Comparison of ENCODE assay signal across 12 mouse cellular contexts in genomic region chr8:70469295-70469916, GRCm38 (mm10). TPM values are rescaled to one million over a fixed set of nuclear protein-coding genes. Genes with fewer than 3 reads are reported as not detected.
DNase-seq lines count a peak whose midpoint lies in the region; ATAC-seq and TF ChIP-seq lines count a peak whose summit lies in the region.
"Had no signal": no experiment of that assay in that cellular context is flagged by ENCODE, and none has a peak within 500 bp of the region (broad histone marks: within the 10 kb centered on the region; RNA-seq: fewer than 3 reads in every experiment).

No protein-coding gene starts in this region.

- H3K27me3 ChIP-seq in liver, adult 2 months (ENCODE audit: control insufficient read depth, insufficient read depth, low read length): no peaks in the 10 kb centered on the region
- H3K27me3 ChIP-seq in embryonic facial prominence, embryonic 10.5 days (replicated peaks; ENCODE audit: low read depth, poor library complexity, severe bottlenecking): no peaks in the 10 kb centered on the region
- no peaks in the 10 kb centered on the region for H3K27me3 ChIP-seq in hindbrain, embryonic 15.5 days
- H3K27me3 ChIP-seq in midbrain, embryonic 15.5 days (replicated peaks): no peaks in the 10 kb centered on the region
- H3K27me3 ChIP-seq: Patski had no signal

- peak; percentile 42 for DNase-seq in liver, adult 2 months (ENCODE audit: extremely low read depth, low read depth, low spot score)
- DNase-seq in liver: no peak
- DNase-seq in embryonic facial prominence, embryonic 10.5 days (ENCODE audit: low spot score): no peak
- no peak for DNase-seq in frontal cortex, postnatal 14 days (ENCODE audit: low spot score in 2 of 2)
- DNase-seq in adrenal gland, postnatal 25 days: no peak
- no peak for DNase-seq in cerebellum, adult 18-20 months
- DNase-seq: kidney, adult 18-20 months; thymus, postnatal 4 days had no signal

- H3K4me2 ChIP-seq in hindbrain, embryonic 15.5 days: no peak overlapping the region
- H3K4me2 ChIP-seq in midbrain, embryonic 15.5 days: no peak overlapping the region

- H3K4me3 ChIP-seq in liver, adult 2 months (ENCODE audit: insufficient read depth, low read depth, low read length): no peak overlapping the region
- no peak overlapping the region for H3K4me3 ChIP-seq in embryonic facial prominence, embryonic 10.5 days
- no peak overlapping the region for H3K4me3 ChIP-seq in hindbrain, embryonic 15.5 days
- H3K4me3 ChIP-seq in midbrain, embryonic 15.5 days: no peak overlapping the region
- H3K4me3 ChIP-seq: limb, embryonic 10.5 days had no signal

- 0 out of 2 replicates have a peak overlapping the region, but pooled peaks have one; percentile 15 for H3K27ac ChIP-seq in liver, adult 2 months (replicated peaks; ENCODE audit: insufficient read depth, low read depth, low read length)
- H3K27ac ChIP-seq in embryonic facial prominence, embryonic 10.5 days (replicated peaks): peak overlapping the region; percentile 31; the same call in 1 of the 2 replicates
- H3K27ac ChIP-seq in hindbrain, embryonic 15.5 days (replicated peaks): peak overlapping the region; percentile 33; the same call in 1 of the 2 replicates
- no peak overlapping the region for H3K27ac ChIP-seq in midbrain, embryonic 15.5 days
- H3K27ac ChIP-seq: limb, embryonic 10.5 days had no signal

- ATAC-seq in hindbrain, embryonic 15.5 days (ENCODE audit: low FRiP score, low read depth): peak; percentile 46; the same call in 1 of the 2 replicates
- ATAC-seq in midbrain, embryonic 15.5 days (replicated peaks): 0 out of 2 replicates have a peak, but pooled peaks have one; percentile 35
- ATAC-seq: Patski had no signal

- WGBS in liver, adult 2 months: 23% methylated on average over 10 of the region's 10 CpGs
- WGBS in embryonic facial prominence, embryonic 10.5 days: 67% methylated on average over 10 of the region's 10 CpGs
- WGBS in hindbrain, embryonic 15.5 days: 29% methylated on average over 10 of the region's 10 CpGs
- WGBS in midbrain, embryonic 15.5 days: 47% methylated on average over 10 of the region's 10 CpGs

- H3K79me2 ChIP-seq in liver, adult 2 months (ENCODE audit: control insufficient read depth, insufficient read depth, low read length): peaks cover 4% of the 10 kb centered on the region; the same call in 1 of the 2 replicates

- no peak for TF ChIP-seq POLR2A in liver, adult 2 months (IDR thresholded peaks at IDR 0.05; ENCODE audit: extremely low read depth, insufficient read depth, low read length)

- peaks cover 21% of the 10 kb centered on the region for H3K4me1 ChIP-seq in liver, adult 2 months (ENCODE audit: control insufficient read depth, insufficient read depth, low read length)
- peaks cover 35% of the 10 kb centered on the region for H3K4me1 ChIP-seq in embryonic facial prominence, embryonic 10.5 days
- peaks cover 17% of the 10 kb centered on the region for H3K4me1 ChIP-seq in hindbrain, embryonic 15.5 days (replicated peaks)
- H3K4me1 ChIP-seq in midbrain, embryonic 15.5 days: peaks cover 7% of the 10 kb centered on the region; the same call in 1 of the 2 replicates

- no peaks in the 10 kb centered on the region for H3K36me3 ChIP-seq in liver, adult 2 months (ENCODE audit: control insufficient read depth, insufficient read depth, low read length)
- peaks cover 30% of the 10 kb centered on the region for H3K36me3 ChIP-seq in embryonic facial prominence, embryonic 10.5 days (replicated peaks)
- H3K36me3 ChIP-seq in hindbrain, embryonic 15.5 days: no peaks in the 10 kb centered on the region
- H3K36me3 ChIP-seq in midbrain, embryonic 15.5 days (replicated peaks): no peaks in the 10 kb centered on the region

- no peaks in the 10 kb centered on the region for H3K9me3 ChIP-seq in embryonic facial prominence, embryonic 10.5 days
- H3K9me3 ChIP-seq in hindbrain, embryonic 15.5 days: no peaks in the 10 kb centered on the region
- no peaks in the 10 kb centered on the region for H3K9me3 ChIP-seq in midbrain, embryonic 15.5 days
- H3K9me3 ChIP-seq: limb, embryonic 10.5 days had no signal

- no peak overlapping the region for H3K9ac ChIP-seq in liver, adult 2 months (ENCODE audit: low read depth, low read length)
- no peak overlapping the region for H3K9ac ChIP-seq in hindbrain, embryonic 15.5 days
- no peak overlapping the region for H3K9ac ChIP-seq in midbrain, embryonic 15.5 days

- no peak for TF ChIP-seq CTCF in liver, adult 2 months (IDR thresholded peaks at IDR 0.05; ENCODE audit: low read depth, low read length)

RNA-seq across cellular contexts. Expression of gene Klhl26, which starts 7.4 kb away (rescaled TPM):
- 3.5 and 4.5 TPM in 2 replicates for total RNA-seq in liver, adult 2 months (2014; rRNA removed)
- polyA plus RNA-seq in liver, adult 2 months (2012; rRNA removed): 13.7 and 15.3 TPM in 2 replicates
- 22.4 and 24.1 TPM in 2 replicates for polyA plus RNA-seq in embryonic facial prominence, embryonic 10.5 days (2016; fragmentation: Nextera tagmentation; extraction: Ambion mirVana)
- 29.5 and 33.6 TPM in 2 replicates for polyA plus RNA-seq in hindbrain, embryonic 15.5 days (2015; fragmentation: Nextera tagmentation; extraction: Ambion mirVana)
- polyA plus RNA-seq in midbrain, embryonic 15.5 days (2015; fragmentation: Nextera tagmentation; extraction: Ambion mirVana): 31.0 and 31.4 TPM in 2 replicates
- 22.3 and 24.9 TPM in 2 replicates for total RNA-seq in adrenal gland, postnatal 25 days (2021)

RNA-seq across cellular contexts. Expression of gene Tmem59l, which starts 17.8 kb away (rescaled TPM):
- total RNA-seq in liver, adult 2 months (2014; rRNA removed): 0.34 TPM in 1 of 2 replicates, not detected in the other
- polyA plus RNA-seq in liver, adult 2 months (2012; rRNA removed): 0.10 TPM in 1 of 2 replicates, not detected in the other
- 28.3 and 29.4 TPM in 2 replicates for polyA plus RNA-seq in embryonic facial prominence, embryonic 10.5 days (2016; fragmentation: Nextera tagmentation; extraction: Ambion mirVana)
- polyA plus RNA-seq in hindbrain, embryonic 15.5 days (2015; fragmentation: Nextera tagmentation; extraction: Ambion mirVana): 133 and 145 TPM in 2 replicates
- polyA plus RNA-seq in midbrain, embryonic 15.5 days (2015; fragmentation: Nextera tagmentation; extraction: Ambion mirVana): 123 and 141 TPM in 2 replicates
- total RNA-seq in adrenal gland, postnatal 25 days (2021): 10.1 and 10.2 TPM in 2 replicates

RNA-seq across cellular contexts. Expression of gene Crlf1, which starts 23.6 kb away (rescaled TPM):
- total RNA-seq in liver, adult 2 months (2014; rRNA removed): not detected in 2 replicates
- not detected in 2 replicates for polyA plus RNA-seq in liver, adult 2 months (2012; rRNA removed)
- polyA plus RNA-seq in embryonic facial prominence, embryonic 10.5 days (2016; fragmentation: Nextera tagmentation; extraction: Ambion mirVana): 103 and 116 TPM in 2 replicates
- polyA plus RNA-seq in hindbrain, embryonic 15.5 days (2015; fragmentation: Nextera tagmentation; extraction: Ambion mirVana): 7.0 and 8.6 TPM in 2 replicates
- 2.4 and 2.9 TPM in 2 replicates for polyA plus RNA-seq in midbrain, embryonic 15.5 days (2015; fragmentation: Nextera tagmentation; extraction: Ambion mirVana)
- total RNA-seq in adrenal gland, postnatal 25 days (2021): 0.18 TPM in 1 of 2 replicates, not detected in the other

RNA-seq across cellular contexts. Expression of gene Crtc1, which starts 30.0 kb away (rescaled TPM):
- 1.2 and 1.9 TPM in 2 replicates for total RNA-seq in liver, adult 2 months (2014; rRNA removed)
- polyA plus RNA-seq in liver, adult 2 months (2012; rRNA removed): 6.9 and 8.2 TPM in 2 replicates
- 17.3 and 20.6 TPM in 2 replicates for polyA plus RNA-seq in embryonic facial prominence, embryonic 10.5 days (2016; fragmentation: Nextera tagmentation; extraction: Ambion mirVana)
- 46.1 and 57.4 TPM in 2 replicates for polyA plus RNA-seq in hindbrain, embryonic 15.5 days (2015; fragmentation: Nextera tagmentation; extraction: Ambion mirVana)
- polyA plus RNA-seq in midbrain, embryonic 15.5 days (2015; fragmentation: Nextera tagmentation; extraction: Ambion mirVana): 57.2 and 58.7 TPM in 2 replicates
- total RNA-seq in adrenal gland, postnatal 25 days (2021): 23.9 and 28.8 TPM in 2 replicates

RNA-seq across cellular contexts. Expression of gene Rex1bd, which starts 37.1 kb away (rescaled TPM):
- 60.8 and 75.2 TPM in 2 replicates for total RNA-seq in liver, adult 2 months (2014; rRNA removed)
- polyA plus RNA-seq in liver, adult 2 months (2012; rRNA removed): 141 and 152 TPM in 2 replicates
- 118 and 138 TPM in 2 replicates for polyA plus RNA-seq in embryonic facial prominence, embryonic 10.5 days (2016; fragmentation: Nextera tagmentation; extraction: Ambion mirVana)
- polyA plus RNA-seq in hindbrain, embryonic 15.5 days (2015; fragmentation: Nextera tagmentation; extraction: Ambion mirVana): 161 and 177 TPM in 2 replicates
- 164 and 169 TPM in 2 replicates for polyA plus RNA-seq in midbrain, embryonic 15.5 days (2015; fragmentation: Nextera tagmentation; extraction: Ambion mirVana)
- 141 and 158 TPM in 2 replicates for total RNA-seq in adrenal gland, postnatal 25 days (2021)

Comparison
In these comparisons a context has a peak if more than half of its experiments do, and no peak if none do; other contexts are left out.
1. RNA of gene Tmem59l, which starts 17.8 kb away (polyA plus RNA-seq): 133 to 145 TPM in hindbrain, embryonic 15.5 days, 123 to 141 TPM in midbrain, embryonic 15.5 days and 28.3 to 29.4 TPM in embryonic facial prominence, embryonic 10.5 days; 0.10 TPM in liver, adult 2 months; every median in the first group is over 10 times any median in the second.
2. RNA of gene Crlf1, which starts 23.6 kb away (polyA plus RNA-seq): 103 to 116 TPM in embryonic facial prominence, embryonic 10.5 days; 7.0 to 8.6 TPM in hindbrain, embryonic 15.5 days, 2.4 to 2.9 TPM in midbrain, embryonic 15.5 days and not detected in liver, adult 2 months; every median in the first group is over 10 times any median in the second.